Mouse (Mus musculus): Measurements from ENCODE around the gene Anln. TPM values are rescaled to one million over a fixed set of nuclear protein-coding genes. Genes with fewer than 3 reads are reported as not detected.

The Anln gene
- total and polyA plus RNA-seq, 2 experiments from 2014 or later, result 2.7 to 6.8 TPM

- no peak overlapping the region for H3K4me3 ChIP-seq (ENCODE audit: low read length)
- no peak overlapping the region for H3K27ac ChIP-seq
- ATAC-seq (no peak), DNase-seq (ENCODE audit: low spot score) (no peak)
- TF ChIP-seq CTCF (IDR thresholded peaks at IDR 0.05; ENCODE audit: low read depth), result no peak
- no peaks in the 10 kb centered on the region for H3K9me3 ChIP-seq (ENCODE audit: low read length)
- WGBS, result 83% methylated on average over 3 of the region's 3 CpGs
- H3K27me3 ChIP-seq (ENCODE audit: insufficient read depth, low read length), result no peaks in the 10 kb centered on the region
- H3K4me1 ChIP-seq (ENCODE audit: insufficient read depth, low read length), result no peaks in the 10 kb centered on the region
- H3K4me2 ChIP-seq (ENCODE audit: low read depth, low read length), result no peak overlapping the region
- H3K9ac ChIP-seq (replicated peaks; ENCODE audit: low read length), result no peak overlapping the region
- no peaks in the 10 kb centered on the region for H3K36me3 ChIP-seq (ENCODE audit: insufficient read depth, low read length)
Observed at GRCm38 (mm10) chr9:22402976-22403375, 14.0 kb upstream of the Anln start.

GRCm38 (mm10) chr9:22402001-22402400, 13.0 kb upstream of the Anln start:
- DNase-seq (ENCODE audit: low spot score) (no peak), ATAC-seq (no peak)
- Histone ChIP-seq H3K36me3 (ENCODE audit: insufficient read depth, low read length) (no peaks in the 10 kb centered on the region), H3K4me2 (ENCODE audit: low read depth, low read length) (no peak overlapping the region), H3K27me3 (ENCODE audit: insufficient read depth, low read length) (no peaks in the 10 kb centered on the region), H3K27ac (no peak overlapping the region), H3K9me3 (ENCODE audit: low read length) (no peaks in the 10 kb centered on the region), H3K4me1 (ENCODE audit: insufficient read depth, low read length) (no peaks in the 10 kb centered on the region), H3K4me3 (ENCODE audit: low read length) (no peak overlapping the region), H3K9ac (replicated peaks; ENCODE audit: low read length) (no peak overlapping the region)
- 87% methylated on average over 6 of the region's 6 CpGs for WGBS
- no peak for TF ChIP-seq CTCF (IDR thresholded peaks at IDR 0.05; ENCODE audit: low read depth)

GRCm38 (mm10) chr9:22399021-22399420, 10.0 kb upstream of the Anln start:
- no peak for DNase-seq (ENCODE audit: low spot score)
- no peak for ATAC-seq
- no peak overlapping the region for H3K4me3 ChIP-seq (ENCODE audit: low read length)
- no peaks in the 10 kb centered on the region for H3K27me3 ChIP-seq (ENCODE audit: insufficient read depth, low read length)
- WGBS, result 77% methylated on average over 4 of the region's 4 CpGs
- H3K36me3 ChIP-seq (ENCODE audit: insufficient read depth, low read length), result no peaks in the 10 kb centered on the region
- no peak overlapping the region for H3K9ac ChIP-seq (replicated peaks; ENCODE audit: low read length)
- no peak overlapping the region for H3K27ac ChIP-seq
- no peak for TF ChIP-seq CTCF (IDR thresholded peaks at IDR 0.05; ENCODE audit: low read depth)
- no peak overlapping the region for H3K4me2 ChIP-seq (ENCODE audit: low read depth, low read length)
- H3K9me3 ChIP-seq (ENCODE audit: low read length), result no peaks in the 10 kb centered on the region
- no peaks in the 10 kb centered on the region for H3K4me1 ChIP-seq (ENCODE audit: insufficient read depth, low read length)

- 91% methylated on average over 2 of the region's 2 CpGs for WGBS
- Histone ChIP-seq H3K4me1 (ENCODE audit: insufficient read depth, low read length) (no peaks in the 10 kb centered on the region), H3K36me3 (ENCODE audit: insufficient read depth, low read length) (no peaks in the 10 kb centered on the region), H3K27ac (no peak overlapping the region), H3K4me3 (ENCODE audit: low read length) (no peak overlapping the region), H3K9ac (replicated peaks; ENCODE audit: low read length) (no peak overlapping the region), H3K4me2 (ENCODE audit: low read depth, low read length) (no peak overlapping the region), H3K27me3 (ENCODE audit: insufficient read depth, low read length) (no peaks in the 10 kb centered on the region), H3K9me3 (ENCODE audit: low read length) (no peaks in the 10 kb centered on the region)
- ATAC-seq (no peak), DNase-seq (ENCODE audit: low spot score) (no peak)
- no peak for TF ChIP-seq CTCF (IDR thresholded peaks at IDR 0.05; ENCODE audit: low read depth)
Observed at GRCm38 (mm10) chr9:22394725-22395124, 5.7 kb upstream of the Anln start.

- no peaks in the 10 kb centered on the region for H3K9me3 ChIP-seq (ENCODE audit: low read length)
- H3K4me1 ChIP-seq (ENCODE audit: insufficient read depth, low read length), result peaks cover 4% of the 10 kb centered on the region; the same call in 1 of the 2 replicates
- H3K9ac ChIP-seq (replicated peaks; ENCODE audit: low read length), result no peak overlapping the region
- no peak overlapping the region for H3K4me3 ChIP-seq (ENCODE audit: low read length)
- no peak overlapping the region for H3K27ac ChIP-seq
- no peak for TF ChIP-seq CTCF (IDR thresholded peaks at IDR 0.05; ENCODE audit: low read depth)
- no peak for ATAC-seq
- WGBS, result 93% methylated on average over 5 of the region's 5 CpGs
- no peaks in the 10 kb centered on the region for H3K27me3 ChIP-seq (ENCODE audit: insufficient read depth, low read length)
- H3K36me3 ChIP-seq (ENCODE audit: insufficient read depth, low read length), result no peaks in the 10 kb centered on the region
- no peak overlapping the region for H3K4me2 ChIP-seq (ENCODE audit: low read depth, low read length)
- DNase-seq (ENCODE audit: low spot score), result no peak
Observed at GRCm38 (mm10) chr9:22390390-22390789, 1.4 kb upstream of the Anln start.

GRCm38 (mm10) chr9:22389736-22390245, 803 bp upstream of the Anln start:
- Histone ChIP-seq H3K27ac (peak overlapping the region; percentile 69; the same call in 1 of the 2 replicates), H3K4me3 (ENCODE audit: low read length) (no peak overlapping the region), H3K4me2 (ENCODE audit: low read depth, low read length) (peak overlapping the region; percentile 76; the same call in 1 of the 2 replicates), H3K4me1 (ENCODE audit: insufficient read depth, low read length) (peaks cover 4% of the 10 kb centered on the region; the same call in 1 of the 2 replicates), H3K27me3 (ENCODE audit: insufficient read depth, low read length) (no peaks in the 10 kb centered on the region), H3K9ac (replicated peaks; ENCODE audit: low read length) (no peak overlapping the region), H3K36me3 (ENCODE audit: insufficient read depth, low read length) (no peaks in the 10 kb centered on the region), H3K9me3 (ENCODE audit: low read length) (no peaks in the 10 kb centered on the region)
- DNase-seq (ENCODE audit: low spot score) (no peak), ATAC-seq (no peak)
- WGBS, result 70% methylated on average over 6 of the region's 6 CpGs
- TF ChIP-seq CTCF (IDR thresholded peaks at IDR 0.05; ENCODE audit: low read depth), result no peak

GRCm38 (mm10) chr9:22388401-22388980, 497 bp downstream of the Anln start:
- peak overlapping the region; percentile 59 for H3K9ac ChIP-seq (replicated peaks; ENCODE audit: low read length)
- H3K27me3 ChIP-seq (ENCODE audit: insufficient read depth, low read length), result no peaks in the 10 kb centered on the region
- under 1% methylated on average over 41 of the region's 41 CpGs for WGBS
- H3K4me2 ChIP-seq (ENCODE audit: low read depth, low read length), result peak overlapping the region; percentile 76
- peaks cover 4% of the 10 kb centered on the region; the same call in 1 of the 2 replicates for H3K4me1 ChIP-seq (ENCODE audit: insufficient read depth, low read length)
- ATAC-seq (peak; percentile 77), DNase-seq (ENCODE audit: low spot score) (peak; percentile 73)
- H3K4me3 ChIP-seq (ENCODE audit: low read length), result peak overlapping the region; percentile 64
- H3K36me3 ChIP-seq (ENCODE audit: insufficient read depth, low read length), result no peaks in the 10 kb centered on the region
- H3K9me3 ChIP-seq (ENCODE audit: low read length), result no peaks in the 10 kb centered on the region
- TF ChIP-seq CTCF (IDR thresholded peaks at IDR 0.05; ENCODE audit: low read depth), result no peak
- peak overlapping the region; percentile 55 for H3K27ac ChIP-seq
